ENCODE assay signal across 17 mouse cellular contexts in the genomic region with DNA sequence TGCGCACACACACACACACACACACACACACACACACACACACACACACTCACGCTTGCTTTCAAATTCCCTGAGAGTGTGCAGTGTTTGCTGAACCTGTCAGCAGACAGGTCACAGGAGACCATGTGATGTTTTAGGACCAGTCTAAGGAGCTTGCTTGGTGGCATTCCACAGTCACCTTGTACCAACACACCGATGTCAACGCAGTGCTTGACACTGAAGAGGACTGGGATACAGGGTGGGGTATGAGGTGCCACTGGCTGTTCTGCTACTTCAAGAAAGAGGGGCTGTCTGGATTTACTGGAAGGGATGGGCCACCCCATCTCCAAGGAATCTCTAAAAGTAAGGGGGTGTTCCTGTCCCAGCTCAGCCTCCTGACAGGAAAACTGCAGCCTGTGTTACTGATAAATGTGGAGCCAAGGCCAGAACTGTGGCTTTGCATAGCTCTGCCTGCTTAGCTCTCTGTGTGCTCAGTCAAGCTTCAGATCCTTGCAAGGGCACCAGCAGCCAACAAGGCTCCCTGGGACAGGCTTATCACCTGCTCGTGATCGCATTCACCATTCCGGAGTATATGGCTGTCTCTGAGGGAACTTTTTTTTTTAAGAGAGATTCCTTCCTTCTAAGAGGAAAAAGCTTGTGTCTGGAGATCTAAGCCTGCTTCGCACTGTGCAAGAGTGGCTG.
DNase-seq lines count a peak whose midpoint lies in the region; ATAC-seq and TF ChIP-seq lines count a peak whose summit lies in the region.
"Had no signal": no experiment of that assay in that cellular context is flagged by ENCODE, and none has a peak within 500 bp of the region (broad histone marks: within the 10 kb centered on the region; RNA-seq: fewer than 3 reads in every experiment).

No protein-coding gene starts in this region.

- no peak overlapping the region for H3K9ac ChIP-seq in embryonic facial prominence, embryonic 14.5 days (ENCODE audit: low read depth, low read length)
- H3K9ac ChIP-seq in lung, embryonic 15.5 days, result no peak overlapping the region
- no peak overlapping the region for H3K9ac ChIP-seq in stomach, postnatal 0 days (ENCODE audit: low read length)
- H3K9ac ChIP-seq: limb, embryonic 12.5 days; liver, postnatal 0 days; midbrain, embryonic 15.5 days; neural tube, embryonic 13.5 days had no signal

- H3K9me3 ChIP-seq in embryonic facial prominence, embryonic 14.5 days (ENCODE audit: control insufficient read depth, low read length), result no peaks in the 10 kb centered on the region
- H3K9me3 ChIP-seq in embryonic facial prominence, embryonic 10.5 days, result no peaks in the 10 kb centered on the region
- no peaks in the 10 kb centered on the region for H3K9me3 ChIP-seq in lung, embryonic 15.5 days
- no peaks in the 10 kb centered on the region for H3K9me3 ChIP-seq in stomach, postnatal 0 days (ENCODE audit: control insufficient read depth, low read length)
- H3K9me3 ChIP-seq: limb, embryonic 12.5 days; midbrain, embryonic 15.5 days; neural tube, embryonic 13.5 days had no signal

- H3K36me3 ChIP-seq in embryonic facial prominence, embryonic 14.5 days (ENCODE audit: control insufficient read depth, insufficient read depth, low read length), result no peaks in the 10 kb centered on the region
- H3K36me3 ChIP-seq in embryonic facial prominence, embryonic 10.5 days (replicated peaks), result peaks cover 11% of the 10 kb centered on the region
- no peaks in the 10 kb centered on the region for H3K36me3 ChIP-seq in lung, embryonic 15.5 days
- no peaks in the 10 kb centered on the region for H3K36me3 ChIP-seq in stomach, postnatal 0 days (ENCODE audit: control insufficient read depth, insufficient read depth, low read length)
- H3K36me3 ChIP-seq: midbrain, embryonic 15.5 days; neural tube, embryonic 13.5 days had no signal

- peak; percentile 48; the same call in 1 of the 2 replicates for ATAC-seq in embryonic facial prominence, embryonic 14.5 days (ENCODE audit: low read depth)
- peak; percentile 66 for ATAC-seq in lung, embryonic 15.5 days (ENCODE audit: borderline replicate concordance, extremely low read depth, low FRiP score, low TSS enrichment)
- peak; percentile 89 for ATAC-seq in stomach, postnatal 0 days (ENCODE audit: low FRiP score, low TSS enrichment)
- ATAC-seq: hindbrain, postnatal 0 days; liver, postnatal 0 days; midbrain, embryonic 15.5 days; Patski had no signal

- H3K27ac ChIP-seq in embryonic facial prominence, embryonic 14.5 days (replicated peaks; ENCODE audit: low read depth, low read length), result no peak overlapping the region
- no peak overlapping the region for H3K27ac ChIP-seq in embryonic facial prominence, embryonic 10.5 days (replicated peaks)
- peak overlapping the region; percentile 90 for H3K27ac ChIP-seq in lung, embryonic 15.5 days
- H3K27ac ChIP-seq in stomach, postnatal 0 days (replicated peaks), result peak overlapping the region; percentile 79
- H3K27ac ChIP-seq: hindbrain, postnatal 0 days; limb, embryonic 12.5 days; midbrain, embryonic 15.5 days; neural tube, embryonic 13.5 days had no signal

- H3K27me3 ChIP-seq in embryonic facial prominence, embryonic 14.5 days (replicated peaks; ENCODE audit: control insufficient read depth, insufficient read depth, low read length), result 0 out of 2 replicates have a peak, but pooled peaks cover 5% of the 10 kb centered on the region
- H3K27me3 ChIP-seq in embryonic facial prominence, embryonic 10.5 days (replicated peaks; ENCODE audit: low read depth, poor library complexity, severe bottlenecking), result peaks cover 98% of the 10 kb centered on the region
- peaks cover 21% of the 10 kb centered on the region for H3K27me3 ChIP-seq in lung, embryonic 15.5 days
- H3K27me3 ChIP-seq in stomach, postnatal 0 days (ENCODE audit: control insufficient read depth, insufficient read depth, low read length), result no peaks in the 10 kb centered on the region

- no peak overlapping the region for H3K4me3 ChIP-seq in embryonic facial prominence, embryonic 14.5 days (ENCODE audit: low read depth, low read length)
- no peak overlapping the region for H3K4me3 ChIP-seq in embryonic facial prominence, embryonic 10.5 days
- no peak overlapping the region for H3K4me3 ChIP-seq in lung, embryonic 15.5 days
- no peak overlapping the region for H3K4me3 ChIP-seq in stomach, postnatal 0 days (ENCODE audit: low read depth, low read length)
- H3K4me3 ChIP-seq: limb, embryonic 12.5 days; midbrain, embryonic 15.5 days; neural tube, embryonic 13.5 days had no signal

- H3K4me1 ChIP-seq in embryonic facial prominence, embryonic 14.5 days (ENCODE audit: control insufficient read depth, insufficient read depth, low read length), result peaks cover 13% of the 10 kb centered on the region
- H3K4me1 ChIP-seq in embryonic facial prominence, embryonic 10.5 days, result peaks cover 96% of the 10 kb centered on the region
- peaks cover 82% of the 10 kb centered on the region for H3K4me1 ChIP-seq in lung, embryonic 15.5 days
- H3K4me1 ChIP-seq in stomach, postnatal 0 days (replicated peaks; ENCODE audit: control insufficient read depth, insufficient read depth), result peaks cover 11% of the 10 kb centered on the region
- H3K4me1 ChIP-seq: midbrain, embryonic 15.5 days had no signal

- TF ChIP-seq CTCF in stomach, postnatal 0 days (IDR thresholded peaks at IDR 0.05; ENCODE audit: low read depth), result no peak

- DNase-seq in embryonic facial prominence, embryonic 14.5 days (ENCODE audit: low spot score), result no peak
- no peak for DNase-seq in embryonic facial prominence, embryonic 10.5 days (ENCODE audit: low spot score)
- peak; percentile 53 for DNase-seq in urinary bladder, postnatal 14 days (ENCODE audit: low spot score)
- DNase-seq in urinary bladder, adult 2 months (ENCODE audit: low spot score), result no peak
- DNase-seq in stomach, postnatal 0 days (ENCODE audit: low spot score), result peak; percentile 71
- no peak for DNase-seq in testis, postnatal 10 days (ENCODE audit: low spot score)
- no peak for DNase-seq in gastrocnemius, postnatal 4 days (ENCODE audit: low spot score in 2 of 2)
- DNase-seq: cerebellum, adult 8-10 months; liver, postnatal 0 days; right cerebral cortex, adult 18-20 months; thymus, postnatal 25 days had no signal

- no peak for TF ChIP-seq EP300 in stomach, postnatal 0 days (optimal IDR thresholded peaks at IDR 0.05)

- 90% methylated on average over 8 of the region's 8 CpGs for WGBS in embryonic facial prominence, embryonic 14.5 days
- WGBS in embryonic facial prominence, embryonic 10.5 days, result 88% methylated on average over 8 of the region's 8 CpGs
- 62% methylated on average over 8 of the region's 8 CpGs for WGBS in lung, embryonic 15.5 days
- WGBS in stomach, postnatal 0 days, result 57% methylated on average over 8 of the region's 8 CpGs

- no peak overlapping the region for H3K4me2 ChIP-seq in embryonic facial prominence, embryonic 14.5 days (ENCODE audit: low read depth, low read length)
- H3K4me2 ChIP-seq in lung, embryonic 15.5 days, result peak overlapping the region; percentile 24; the same call in 1 of the 2 replicates
- H3K4me2 ChIP-seq in stomach, postnatal 0 days (replicated peaks; ENCODE audit: low read depth), result no peak overlapping the region
- H3K4me2 ChIP-seq: limb, embryonic 12.5 days; midbrain, embryonic 15.5 days; neural tube, embryonic 13.5 days had no signal

Comparison
In these comparisons a context has a peak if more than half of its experiments do, and no peak if none do; other contexts are left out.
1. DNase-seq: peak in urinary bladder, postnatal 14 days (single experiment) and stomach, postnatal 0 days (single experiment); none in embryonic facial prominence, embryonic 14.5 days (single experiment), embryonic facial prominence, embryonic 10.5 days (single experiment), urinary bladder, adult 2 months (single experiment), testis, postnatal 10 days (single experiment) and gastrocnemius, postnatal 4 days (0 of 2).
2. H3K27ac ChIP-seq: peak in lung, embryonic 15.5 days (single experiment) and stomach, postnatal 0 days (single experiment); none in embryonic facial prominence, embryonic 14.5 days (single experiment) and embryonic facial prominence, embryonic 10.5 days (single experiment).
3. Peak in every context shown above with its lines, with median percentiles within 50 percentile points of each other: ATAC-seq.